Comparison of ENCODE assay signal across 8 mouse cellular contexts in the genomic region with DNA sequence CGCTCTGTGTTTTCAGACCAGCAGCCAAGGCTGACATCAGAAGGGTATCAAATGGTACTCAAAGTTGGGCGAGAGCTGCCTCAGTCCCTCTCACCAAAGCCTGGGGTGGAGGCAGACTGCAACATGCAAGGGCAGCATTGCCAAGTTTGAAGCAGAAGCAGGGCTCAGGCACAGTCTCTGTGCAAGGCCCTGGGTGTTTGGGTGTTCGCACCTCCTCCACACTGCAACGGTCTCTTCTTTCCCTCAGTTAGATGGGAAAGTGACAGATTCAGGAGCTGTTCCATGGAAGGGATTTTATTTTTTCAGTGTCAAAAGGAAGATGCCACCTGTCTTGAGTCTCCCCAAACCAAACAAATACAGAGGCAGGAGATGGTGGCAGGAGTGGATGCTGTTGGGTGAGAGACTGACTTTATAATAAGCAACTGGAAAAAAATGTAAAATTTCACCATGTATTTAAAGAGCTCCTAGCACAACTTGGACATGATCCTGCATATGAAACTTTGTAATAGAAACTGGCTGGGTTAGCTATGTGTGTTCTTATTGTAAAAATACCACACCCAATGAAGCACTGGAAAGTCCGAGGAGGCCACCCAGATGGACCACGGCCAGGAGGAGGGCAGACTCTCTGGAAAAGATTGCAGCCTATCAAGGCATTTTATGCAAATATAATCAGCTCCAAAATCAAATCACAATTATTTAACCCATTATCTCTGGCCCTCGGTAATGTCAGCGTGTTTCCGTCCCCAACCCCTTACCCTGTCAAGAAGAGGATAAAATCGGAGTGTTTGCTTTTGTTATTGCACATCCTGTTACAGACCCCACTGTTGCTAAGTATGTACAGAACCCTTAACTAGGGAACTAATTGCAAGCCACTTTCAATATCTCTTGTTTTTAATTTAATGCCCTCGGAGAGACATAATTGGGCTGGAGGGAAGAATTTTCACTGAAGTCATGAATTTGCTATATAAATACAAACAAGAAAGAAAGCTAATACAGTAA.
DNase-seq lines count a peak whose midpoint lies in the region; ATAC-seq and TF ChIP-seq lines count a peak whose summit lies in the region.
"Had no signal": no experiment of that assay in that cellular context is flagged by ENCODE, and none has a peak within 500 bp of the region (broad histone marks: within the 10 kb centered on the region; RNA-seq: fewer than 3 reads in every experiment).

No protein-coding gene starts in this region.

- intact Hi-C loops in left cerebral cortex, postnatal 4 days (cut with DNase I) = no loop called here

- 0 out of 2 replicates have a peak overlapping the region, but pooled peaks have one; percentile 28 for H3K27ac ChIP-seq in forebrain, embryonic 15.5 days (replicated peaks)
- no peak overlapping the region for H3K27ac ChIP-seq in hindbrain, embryonic 13.5 days
- H3K27ac ChIP-seq in midbrain, postnatal 0 days (ENCODE audit: low read depth, low read length) = no peak overlapping the region

- ATAC-seq in forebrain, embryonic 15.5 days (replicated peaks) = peak; percentile 72
- ATAC-seq in hindbrain, embryonic 13.5 days (ENCODE audit: low FRiP score) = peak; percentile 65; the same call in 1 of the 2 replicates
- no peak for ATAC-seq in midbrain, postnatal 0 days (ENCODE audit: low FRiP score)

- no peak for TF ChIP-seq CTCF in midbrain, postnatal 0 days (IDR thresholded peaks at IDR 0.05)

- peak; percentile 11 to 30 for DNase-seq in left cerebral cortex, adult 9 months (ENCODE audit: low spot score in 2 of 2)
- no peak for DNase-seq in left cerebral cortex, postnatal 4 days
- DNase-seq in ovary, postnatal 14 days (ENCODE audit: low spot score) = peak; percentile 23
- no peak for DNase-seq in cerebellum, adult 11-12 months
- DNase-seq in midbrain, postnatal 0 days (ENCODE audit: low spot score) = no peak

- no peaks in the 10 kb centered on the region for H3K9me3 ChIP-seq in forebrain, embryonic 15.5 days
- no peaks in the 10 kb centered on the region for H3K9me3 ChIP-seq in hindbrain, embryonic 13.5 days
- no peaks in the 10 kb centered on the region for H3K9me3 ChIP-seq in midbrain, postnatal 0 days (ENCODE audit: low read length)
- H3K9me3 ChIP-seq: embryonic facial prominence, embryonic 12.5 days had no signal

- 43% methylated on average over 11 of the region's 11 CpGs for WGBS in forebrain, embryonic 15.5 days
- WGBS in hindbrain, embryonic 13.5 days = 67% methylated on average over 11 of the region's 11 CpGs
- WGBS in midbrain, postnatal 0 days = 70% methylated on average over 11 of the region's 11 CpGs

- no peak overlapping the region for H3K9ac ChIP-seq in forebrain, embryonic 15.5 days (replicated peaks)
- no peak overlapping the region for H3K9ac ChIP-seq in hindbrain, embryonic 13.5 days
- H3K9ac ChIP-seq in midbrain, postnatal 0 days (replicated peaks; ENCODE audit: low read length, poor library complexity, severe bottlenecking) = no peak overlapping the region
- H3K9ac ChIP-seq: embryonic facial prominence, embryonic 12.5 days had no signal

- peaks cover 18% of the 10 kb centered on the region for H3K4me1 ChIP-seq in forebrain, embryonic 15.5 days
- H3K4me1 ChIP-seq in hindbrain, embryonic 13.5 days (replicated peaks) = peaks cover 15% of the 10 kb centered on the region
- H3K4me1 ChIP-seq in midbrain, postnatal 0 days (ENCODE audit: insufficient read depth, low read length) = no peaks in the 10 kb centered on the region

- no peak overlapping the region for H3K4me3 ChIP-seq in forebrain, embryonic 15.5 days
- no peak overlapping the region for H3K4me3 ChIP-seq in hindbrain, embryonic 13.5 days
- no peak overlapping the region for H3K4me3 ChIP-seq in midbrain, postnatal 0 days (ENCODE audit: low read depth, low read length)
- H3K4me3 ChIP-seq: embryonic facial prominence, embryonic 12.5 days had no signal

- H3K36me3 ChIP-seq in forebrain, embryonic 15.5 days = no peaks in the 10 kb centered on the region
- H3K36me3 ChIP-seq in hindbrain, embryonic 13.5 days = no peaks in the 10 kb centered on the region
- H3K36me3 ChIP-seq in midbrain, postnatal 0 days (ENCODE audit: insufficient read depth, low read length) = no peaks in the 10 kb centered on the region
- H3K36me3 ChIP-seq: embryonic facial prominence, embryonic 12.5 days had no signal

- no peaks in the 10 kb centered on the region for H3K27me3 ChIP-seq in forebrain, embryonic 15.5 days
- peaks cover 37% of the 10 kb centered on the region for H3K27me3 ChIP-seq in hindbrain, embryonic 13.5 days
- no peaks in the 10 kb centered on the region for H3K27me3 ChIP-seq in midbrain, postnatal 0 days (ENCODE audit: insufficient read depth, low read length)

- no peak overlapping the region for H3K4me2 ChIP-seq in forebrain, embryonic 15.5 days (replicated peaks)
- H3K4me2 ChIP-seq in hindbrain, embryonic 13.5 days = no peak overlapping the region; the same call in 1 of the 2 replicates
- no peak overlapping the region for H3K4me2 ChIP-seq in midbrain, postnatal 0 days (ENCODE audit: low read depth, low read length, poor library complexity, severe bottlenecking)
- H3K4me2 ChIP-seq: embryonic facial prominence, embryonic 12.5 days had no signal

Comparison
In these comparisons a context has a peak if more than half of its experiments do, and no peak if none do; other contexts are left out.
1. DNase-seq: peak in left cerebral cortex, adult 9 months (2 of 2) and ovary, postnatal 14 days (single experiment); none in left cerebral cortex, postnatal 4 days (single experiment), cerebellum, adult 11-12 months (single experiment) and midbrain, postnatal 0 days (single experiment).